Mouse (Mus musculus) heart, embryonic 14.5 days (tissue): ENCODE measurements at regions not wholly inside any gene's neighbourhood (a gene's known extent, or its start where the extent isn't known, plus 50 kb on each side); places are given as distances from the start of the nearest gene placed in this dataset.

Source experiments
- ATAC-seq: fragments of 200-750 bp; cut with Nextera tagmentation; 2 replicates; pipeline ENCODE4 v1.8.0; 2017; ENCODE audit warnings: low read depth, moderate TSS enrichment; ENCODE audit not compliant: insufficient number of reproducible peaks, insufficient read depth, low FRiP score
- H3K27ac ChIP-seq, 2 experiments: fragments of 200-500 bp in 1 of 2; fragments of 300-500 bp in 1 of 2; sonication (generic) in 1 of 2; replicated peaks in 1 of 2; 2 replicates each; pipeline ENCODE4 v1.5.1; 2012 to 2014; ENCODE audit warnings: low read depth in 2 of 2, low read length in 2 of 2, control low read depth in 1 of 2, mild to moderate bottlenecking in 1 of 2, mixed read lengths in 1 of 2; ENCODE audit not compliant: control insufficient read depth in 1 of 2, insufficient read depth in 1 of 2
- H3K27me3 ChIP-seq: fragments of 300-500 bp; sonication (generic); 2 replicates; pipeline ENCODE4 v1.6.1; 2014; ENCODE audit warnings: mild to moderate bottlenecking, low read length, control low read depth; ENCODE audit not compliant: control insufficient read depth, insufficient read depth
- H3K36me3 ChIP-seq: fragments of 300-500 bp; sonication (generic); 2 replicates; pipeline ENCODE4 v1.6.1; 2014; ENCODE audit warnings: mild to moderate bottlenecking, control low read depth, low read length, mixed read lengths; ENCODE audit not compliant: control insufficient read depth, insufficient read depth
- H3K4me1 ChIP-seq, 2 experiments: fragments of 200-500 bp in 1 of 2; fragments of 300-500 bp in 1 of 2; sonication (generic) in 1 of 2; 2 replicates each; pipeline ENCODE4 v1.6.1; 2012 to 2014; ENCODE audit warnings: low read length in 2 of 2, control low read depth in 1 of 2, mixed read lengths in 1 of 2; ENCODE audit not compliant: control insufficient read depth in 2 of 2, insufficient read depth in 2 of 2
- H3K4me2 ChIP-seq: fragments of 300-500 bp; sonication (generic); 2 replicates; pipeline ENCODE4 v1.6.1; 2014; ENCODE audit warnings: mild to moderate bottlenecking, low read length
- H3K4me3 ChIP-seq, 2 experiments: fragments of 200-500 bp in 1 of 2; fragments of 300-500 bp in 1 of 2; sonication (generic) in 1 of 2; 2 replicates each; pipeline ENCODE4 v1.5.1; 2012 to 2014; ENCODE audit warnings: low read length in 2 of 2, mild to moderate bottlenecking in 2 of 2, control low read depth in 1 of 2, low read depth in 1 of 2, moderate library complexity in 1 of 2; ENCODE audit not compliant: control insufficient read depth in 1 of 2, insufficient read depth in 1 of 2
- H3K9ac ChIP-seq: fragments of 300-500 bp; sonication (generic); 2 replicates; pipeline ENCODE4 v1.6.1; 2014; ENCODE audit warnings: mild to moderate bottlenecking, low read length
- H3K9me3 ChIP-seq: fragments of 300-500 bp; sonication (generic); 2 replicates; pipeline ENCODE4 v1.6.1; 2016; ENCODE audit warnings: low read length, control low read depth; ENCODE audit not compliant: control insufficient read depth
- WGBS: fragments of 180-500 bp; shearing (Covaris S2); extraction: QIAGEN DNeasy Blood & Tissue Kit; methylation state at CpG from one replicate; pipeline ENCODE4 v1.1.7; 2014; 5-methylcytosine and 5-hydroxymethylcytosine counted together

- Histone ChIP-seq H3K4me1 (no peaks in the 10 kb centered on the region), H3K27me3 (no peaks in the 10 kb centered on the region)
Measured at GRCm38 (mm10) chr1:67417196-67417595, 294.4 kb downstream of the Cps1 start.

GRCm38 (mm10) chr1:67428398-67428797 lies 305.6 kb downstream of the Cps1 start:
- WGBS, result 65% methylated on average over 3 of the region's 3 CpGs
- H3K9ac ChIP-seq, result no peak overlapping the region
- ATAC-seq, result no peak
- no peaks in the 10 kb centered on the region for H3K4me1 ChIP-seq
- H3K27ac ChIP-seq, result no peak overlapping the region
- H3K9me3 ChIP-seq, result no peaks in the 10 kb centered on the region
- no peaks in the 10 kb centered on the region for H3K36me3 ChIP-seq
- no peaks in the 10 kb centered on the region for H3K27me3 ChIP-seq
- no peak overlapping the region for H3K4me2 ChIP-seq
- no peak overlapping the region for H3K4me3 ChIP-seq

More at GRCm38 (mm10) chr1:67417196-67417595, 294.4 kb downstream of the Cps1 start:
- WGBS, result 75% methylated on average over 1 of the region's 1 CpGs
- no peak overlapping the region for H3K4me2 ChIP-seq
- no peaks in the 10 kb centered on the region for H3K36me3 ChIP-seq
- H3K9ac ChIP-seq, result no peak overlapping the region
- no peak overlapping the region for H3K4me3 ChIP-seq
- H3K9me3 ChIP-seq, result no peaks in the 10 kb centered on the region
- H3K27ac ChIP-seq, result no peak overlapping the region
- no peak for ATAC-seq

- Histone ChIP-seq H3K4me2 (no peak overlapping the region), H3K9ac (no peak overlapping the region), H3K36me3 (no peaks in the 10 kb centered on the region), H3K27ac (no peak overlapping the region), H3K4me3 (no peak overlapping the region), H3K27me3 (no peaks in the 10 kb centered on the region), H3K9me3 (no peaks in the 10 kb centered on the region), H3K4me1 (no peaks in the 10 kb centered on the region)
- no peak for ATAC-seq
- 63% methylated on average over 2 of the region's 2 CpGs for WGBS
Measured at GRCm38 (mm10) chr1:67450831-67451230, 328.0 kb downstream of the Cps1 start.

GRCm38 (mm10) chr1:67464203-67464602 lies 341.4 kb downstream of the Cps1 start:
- no peaks in the 10 kb centered on the region for H3K36me3 ChIP-seq
- H3K27ac ChIP-seq, result no peak overlapping the region
- no peak overlapping the region for H3K4me3 ChIP-seq
- peaks cover 0 to 3% of the 10 kb centered on the region in 2 experiments; a peak in 1 of 4 replicates for H3K4me1 ChIP-seq
- no peaks in the 10 kb centered on the region for H3K9me3 ChIP-seq
- no peaks in the 10 kb centered on the region for H3K27me3 ChIP-seq
- H3K4me2 ChIP-seq, result no peak overlapping the region
- WGBS, result 65% methylated on average over 2 of the region's 2 CpGs
- no peak overlapping the region for H3K9ac ChIP-seq
- ATAC-seq, result no peak

- H3K4me3 ChIP-seq, result no peak overlapping the region
- H3K4me1 ChIP-seq, result peaks cover 0 to 3% of the 10 kb centered on the region in 2 experiments; a peak in 1 of 4 replicates
- no peaks in the 10 kb centered on the region for H3K9me3 ChIP-seq
- ATAC-seq, result no peak
- no peak overlapping the region for H3K27ac ChIP-seq
- H3K27me3 ChIP-seq, result no peaks in the 10 kb centered on the region
- no peak overlapping the region for H3K4me2 ChIP-seq
- no peaks in the 10 kb centered on the region for H3K36me3 ChIP-seq
- 23% methylated on average over 4 of the region's 4 CpGs for WGBS
- H3K9ac ChIP-seq, result no peak overlapping the region
Measured at GRCm38 (mm10) chr1:67465527-67465926, 342.7 kb downstream of the Cps1 start.

GRCm38 (mm10) chr1:67477006-67477405 lies 354.2 kb downstream of the Cps1 start:
- H3K9me3 ChIP-seq, result no peaks in the 10 kb centered on the region
- H3K36me3 ChIP-seq, result no peaks in the 10 kb centered on the region
- H3K27ac ChIP-seq, result no peak overlapping the region
- no peak overlapping the region for H3K4me2 ChIP-seq
- 71% methylated on average over 11 of the region's 11 CpGs for WGBS
- H3K9ac ChIP-seq, result no peak overlapping the region
- no peak for ATAC-seq
- no peaks in the 10 kb centered on the region for H3K27me3 ChIP-seq
- no peak overlapping the region for H3K4me3 ChIP-seq
- H3K4me1 ChIP-seq, result no peaks in the 10 kb centered on the region

GRCm38 (mm10) chr1:67477966-67478365 lies 355.1 kb downstream of the Cps1 start:
- H3K4me3 ChIP-seq, result no peak overlapping the region
- no peak overlapping the region for H3K9ac ChIP-seq
- H3K27ac ChIP-seq, result no peak overlapping the region
- ATAC-seq, result no peak
- 82% methylated on average over 3 of the region's 3 CpGs for WGBS
- H3K4me1 ChIP-seq, result no peaks in the 10 kb centered on the region
- H3K4me2 ChIP-seq, result no peak overlapping the region
- H3K36me3 ChIP-seq, result no peaks in the 10 kb centered on the region
- no peaks in the 10 kb centered on the region for H3K27me3 ChIP-seq
- H3K9me3 ChIP-seq, result no peaks in the 10 kb centered on the region

GRCm38 (mm10) chr1:67481974-67482373 lies 359.1 kb downstream of the Cps1 start:
- H3K27ac ChIP-seq, result no peak overlapping the region
- no peak for ATAC-seq
- no peak overlapping the region for H3K4me2 ChIP-seq
- no peak overlapping the region for H3K4me3 ChIP-seq
- no peak overlapping the region for H3K9ac ChIP-seq
- WGBS, result 93% methylated on average over 1 of the region's 1 CpGs
- H3K27me3 ChIP-seq, result no peaks in the 10 kb centered on the region
- no peaks in the 10 kb centered on the region for H3K4me1 ChIP-seq
- H3K36me3 ChIP-seq, result no peaks in the 10 kb centered on the region
- no peaks in the 10 kb centered on the region for H3K9me3 ChIP-seq
